Mouse (Mus musculus) forebrain, embryonic 13.5 days (tissue): ENCODE results near the gene Parg. TPM values are rescaled to one million over a fixed set of nuclear protein-coding genes. Genes with fewer than 3 reads are reported as not detected.
A peak's percentile ranks its signal among the peaks of the same experiment; 100 is the strongest.
"Not testable (repeated sequence)": the region's sequence is repeated elsewhere in the genome, so short reads cannot be mapped to it uniquely, and the experiment has no call there.

ENCODE experiments used
- ATAC-seq: fragments of 200-750 bp; cut with Nextera tagmentation; 2 replicates; pipeline ENCODE4 v1.8.0; 2017
- H3K27ac ChIP-seq: fragments of 300-500 bp; sonication (generic); 2 replicates; pipeline ENCODE4 v1.5.1; 2015; ENCODE audit warnings: inconsistent platforms, mild to moderate bottlenecking, moderate library complexity
- H3K27me3 ChIP-seq: fragments of 300-500 bp; sonication (generic); 2 replicates; pipeline ENCODE4 v1.6.1; 2015; ENCODE audit warnings: mild to moderate bottlenecking, inconsistent platforms
- H3K36me3 ChIP-seq: fragments of 300-500 bp; sonication (generic); 2 replicates; pipeline ENCODE4 v1.6.1; 2015; ENCODE audit warnings: mild to moderate bottlenecking, inconsistent platforms; ENCODE audit not compliant: poor library complexity, severe bottlenecking
- H3K4me1 ChIP-seq: fragments of 300-500 bp; sonication (generic); 2 replicates; pipeline ENCODE4 v1.6.1; 2015; ENCODE audit warnings: inconsistent platforms
- H3K4me2 ChIP-seq: fragments of 300-500 bp; sonication (generic); 2 replicates; pipeline ENCODE4 v1.6.1; 2015; ENCODE audit warnings: inconsistent platforms, mild to moderate bottlenecking, moderate library complexity
- H3K4me3 ChIP-seq: fragments of 300-500 bp; sonication (generic); 2 replicates; pipeline ENCODE4 v1.5.1; 2015; ENCODE audit warnings: mild to moderate bottlenecking, inconsistent platforms
- H3K9ac ChIP-seq: fragments of 300-500 bp; sonication (generic); 2 replicates; pipeline ENCODE4 v1.6.1; 2015; ENCODE audit warnings: mild to moderate bottlenecking, inconsistent platforms
- H3K9me3 ChIP-seq: fragments of 300-500 bp; sonication (generic); replicated peaks from 2 replicates; pipeline ENCODE4 v1.6.1; 2016; ENCODE audit warnings: inconsistent platforms
- WGBS: fragments of 180-500 bp; shearing (Covaris S2); methylation state at CpG from one replicate; pipeline ENCODE4 v1.1.7; 2015; 5-methylcytosine and 5-hydroxymethylcytosine counted together
- polyA plus RNA-seq: library from polyadenylated mRNA; unstranded; fragments of >200 nt; fragmentation: Nextera tagmentation; extraction: Ambion mirVana; gene quantifications from 2 replicates; pipeline ENCODE4 v1.2.1, GENCODE M21; 2015

Parg gene
- polyA plus RNA-seq, 1 experiment from 2014 or later = 36.6 TPM

DNA sequence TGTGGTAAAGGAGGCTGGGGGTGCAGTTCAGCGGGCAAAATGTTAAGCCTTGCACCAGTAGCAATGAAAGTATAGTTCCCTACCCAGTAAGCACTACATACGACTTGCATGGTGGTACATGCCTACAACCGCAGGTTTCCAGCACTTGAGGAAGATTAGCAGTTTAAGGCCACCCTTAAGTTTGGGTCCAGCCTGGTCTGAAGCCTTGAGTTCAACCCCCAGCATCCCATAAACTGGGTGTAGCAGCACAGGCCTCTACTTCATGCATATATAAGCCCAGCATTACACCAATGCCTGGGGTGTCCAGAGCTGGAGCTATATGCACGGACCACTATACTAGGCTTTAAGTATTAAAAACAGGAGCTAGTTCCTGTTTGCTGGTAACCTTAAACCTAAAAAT lies 17.9 kb upstream of the Parg start:
- Histone ChIP-seq H3K9ac (no peak overlapping the region), H3K9me3 (no peaks in the 10 kb centered on the region), H3K4me2 (no peak overlapping the region), H3K4me1 (no peaks in the 10 kb centered on the region), H3K36me3 (peaks cover 86% of the 10 kb centered on the region), H3K27ac (no peak overlapping the region), H3K27me3 (no peaks in the 10 kb centered on the region), H3K4me3 (no peak overlapping the region)
- no peak for ATAC-seq
- 97% methylated on average over 4 of the region's 4 CpGs for WGBS

GRCm38 (mm10) chr14:32190627-32191391 lies 10.9 kb upstream of the Parg start:
- 92% methylated on average over 6 of the region's 6 CpGs for WGBS
- peaks cover 71% of the 10 kb centered on the region for H3K36me3 ChIP-seq

GRCm38 (mm10) chr14:32191926-32192325 lies 9.8 kb upstream of the Parg start:
- Histone ChIP-seq H3K9ac (no peak overlapping the region), H3K9me3 (no peaks in the 10 kb centered on the region), H3K36me3 (peaks cover 67% of the 10 kb centered on the region), H3K4me3 (no peak overlapping the region), H3K4me2 (no peak overlapping the region), H3K27ac (no peak overlapping the region), H3K27me3 (no peaks in the 10 kb centered on the region), H3K4me1 (no peaks in the 10 kb centered on the region)
- ATAC-seq = no peak
- WGBS = 97% methylated on average over 5 of the region's 5 CpGs

More at GRCm38 (mm10) chr14:32190627-32191391, 10.9 kb upstream of the Parg start:
- Histone ChIP-seq H3K4me1 (no peaks in the 10 kb centered on the region), H3K9ac (no peak overlapping the region), H3K9me3 (no peaks in the 10 kb centered on the region), H3K27ac (no peak overlapping the region), H3K27me3 (no peaks in the 10 kb centered on the region), H3K4me3 (no peak overlapping the region), H3K4me2 (no peak overlapping the region)
- ATAC-seq = no peak

DNA sequence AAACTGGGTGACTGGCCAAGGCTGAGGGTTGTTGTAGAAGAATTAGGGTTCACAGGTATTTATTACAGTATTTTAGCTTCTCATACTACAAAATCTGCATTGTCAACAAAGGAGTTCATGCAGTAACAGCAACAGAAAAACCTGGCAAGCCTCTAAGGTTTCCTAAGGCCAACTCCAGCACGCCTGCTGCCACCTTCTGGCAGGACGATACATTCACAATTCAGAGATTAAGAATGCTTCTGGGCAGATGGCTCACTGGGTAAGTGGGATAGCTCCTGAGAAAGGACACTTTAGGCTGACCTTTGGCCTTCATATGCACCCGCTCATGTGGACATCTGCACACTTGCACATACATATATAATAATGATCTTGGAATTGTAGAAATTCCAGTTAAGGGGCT lies 9.3 kb upstream of the Parg start:
- Histone ChIP-seq H3K27ac (no peak overlapping the region), H3K36me3 (peaks cover 67% of the 10 kb centered on the region), H3K27me3 (no peaks in the 10 kb centered on the region), H3K9ac (no peak overlapping the region), H3K4me1 (no peaks in the 10 kb centered on the region), H3K4me2 (no peak overlapping the region), H3K9me3 (no peaks in the 10 kb centered on the region), H3K4me3 (no peak overlapping the region)
- ATAC-seq = no peak
- 52% methylated on average over 3 of the region's 3 CpGs for WGBS

GRCm38 (mm10) chr14:32193557-32193956 lies 8.2 kb upstream of the Parg start:
- not testable (repeated sequence) for H3K9ac ChIP-seq
- peaks cover 65% of the 10 kb centered on the region for H3K36me3 ChIP-seq

GRCm38 (mm10) chr14:32201354-32201753 lies 395 bp upstream of the Parg start:
- Histone ChIP-seq H3K4me1 (peaks cover 29% of the 10 kb centered on the region), H3K4me3 (peak overlapping the region; percentile 100), H3K27me3 (no peaks in the 10 kb centered on the region), H3K27ac (no peak overlapping the region), H3K9me3 (no peaks in the 10 kb centered on the region), H3K36me3 (peaks cover 34% of the 10 kb centered on the region), H3K4me2 (peak overlapping the region; percentile 73), H3K9ac (peak overlapping the region; percentile 96)
- ATAC-seq = peak; percentile 63
- WGBS = 0% methylated on average over 25 of the region's 26 CpGs

More at GRCm38 (mm10) chr14:32193557-32193956, 8.2 kb upstream of the Parg start:
- not testable (repeated sequence) for H3K4me2 ChIP-seq, H3K27ac ChIP-seq, H3K27me3 ChIP-seq, H3K9me3 ChIP-seq, H3K4me3 ChIP-seq, H3K4me1 ChIP-seq, ATAC-seq
- WGBS = 80% methylated on average over 5 of the region's 5 CpGs

GRCm38 (mm10) chr14:32226601-32227000 lies 24.9 kb downstream of the Parg start:
- Histone ChIP-seq H3K36me3 (peaks cover 6% of the 10 kb centered on the region), H3K9ac (no peak overlapping the region), H3K9me3 (no peaks in the 10 kb centered on the region), H3K27ac (no peak overlapping the region), H3K4me3 (no peak overlapping the region), H3K4me2 (no peak overlapping the region), H3K4me1 (no peaks in the 10 kb centered on the region), H3K27me3 (no peaks in the 10 kb centered on the region)
- ATAC-seq = no peak

GRCm38 (mm10) chr14:32228996-32229395 lies 27.2 kb downstream of the Parg start:
- H3K9me3 ChIP-seq = no peaks in the 10 kb centered on the region
- H3K27ac ChIP-seq = no peak overlapping the region
- no peak for ATAC-seq
- no peak overlapping the region for H3K4me2 ChIP-seq
- 0% methylated on average over 2 of the region's 2 CpGs for WGBS
- H3K4me1 ChIP-seq = no peaks in the 10 kb centered on the region
- no peaks in the 10 kb centered on the region for H3K27me3 ChIP-seq
- no peak overlapping the region for H3K9ac ChIP-seq
- H3K36me3 ChIP-seq = peaks cover 9% of the 10 kb centered on the region
- no peak overlapping the region for H3K4me3 ChIP-seq

- Histone ChIP-seq H3K4me3 (no peak overlapping the region), H3K27me3 (no peaks in the 10 kb centered on the region), H3K9me3 (no peaks in the 10 kb centered on the region), H3K4me2 (no peak overlapping the region), H3K4me1 (peaks cover 6% of the 10 kb centered on the region; the same call in 1 of the 2 replicates), H3K36me3 (peaks cover 38% of the 10 kb centered on the region), H3K27ac (no peak overlapping the region), H3K9ac (no peak overlapping the region)
- 81% methylated on average over 4 of the region's 4 CpGs for WGBS
- ATAC-seq = no peak
Measured at GRCm38 (mm10) chr14:32242401-32242800, 40.7 kb downstream of the Parg start.

DNA sequence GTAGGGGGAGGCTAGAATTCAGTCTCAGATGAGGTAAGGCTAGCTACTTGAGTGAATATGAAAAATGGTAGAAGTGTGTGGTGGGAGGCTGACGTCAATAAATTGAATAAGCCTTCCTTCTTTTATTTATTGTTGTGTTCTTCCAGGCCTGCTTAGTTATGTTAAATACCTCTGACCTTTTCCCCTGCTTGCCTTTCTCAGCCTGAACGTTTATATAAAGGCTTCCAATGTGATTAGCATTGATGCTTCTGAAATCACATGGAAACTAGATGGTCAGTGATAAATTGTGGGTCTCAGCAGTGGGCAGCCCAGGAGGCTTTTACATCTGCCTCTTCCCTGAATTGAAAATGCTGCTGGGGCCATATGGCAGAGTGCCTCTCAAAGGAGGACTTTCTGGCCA lies 44.3 kb downstream of the Parg start:
- Histone ChIP-seq H3K9ac (no peak overlapping the region), H3K4me1 (peaks cover 6% of the 10 kb centered on the region; the same call in 1 of the 2 replicates), H3K4me2 (no peak overlapping the region), H3K27ac (no peak overlapping the region), H3K9me3 (no peaks in the 10 kb centered on the region), H3K36me3 (peaks cover 22% of the 10 kb centered on the region), H3K4me3 (no peak overlapping the region), H3K27me3 (no peaks in the 10 kb centered on the region)
- 15% methylated on average over 2 of the region's 2 CpGs for WGBS
- ATAC-seq = no peak

GRCm38 (mm10) chr14:32249616-32250015 lies 47.9 kb downstream of the Parg start:
- 87% methylated on average over 6 of the region's 6 CpGs for WGBS
- Histone ChIP-seq H3K27me3 (no peaks in the 10 kb centered on the region), H3K4me2 (no peak overlapping the region), H3K27ac (no peak overlapping the region), H3K4me1 (peaks cover 6% of the 10 kb centered on the region; the same call in 1 of the 2 replicates), H3K36me3 (peaks cover 18% of the 10 kb centered on the region), H3K9ac (no peak overlapping the region), H3K4me3 (no peak overlapping the region), H3K9me3 (no peaks in the 10 kb centered on the region)
- no peak for ATAC-seq

GRCm38 (mm10) chr14:32260830-32261229 lies 59.1 kb downstream of the Parg start:
- H3K4me2 ChIP-seq = no peak overlapping the region
- H3K4me3 ChIP-seq = no peak overlapping the region
- H3K9me3 ChIP-seq = no peaks in the 10 kb centered on the region
- no peak for ATAC-seq
- WGBS = 77% methylated on average over 6 of the region's 6 CpGs
- H3K9ac ChIP-seq = no peak overlapping the region
- H3K36me3 ChIP-seq = peaks cover 39% of the 10 kb centered on the region
- no peaks in the 10 kb centered on the region for H3K27me3 ChIP-seq
- H3K4me1 ChIP-seq = no peaks in the 10 kb centered on the region
- no peak overlapping the region for H3K27ac ChIP-seq

- ATAC-seq = no peak
- WGBS = 89% methylated on average over 2 of the region's 2 CpGs
- no peaks in the 10 kb centered on the region for H3K27me3 ChIP-seq
- H3K36me3 ChIP-seq = peaks cover 39% of the 10 kb centered on the region
- no peaks in the 10 kb centered on the region for H3K4me1 ChIP-seq
- no peak overlapping the region for H3K4me2 ChIP-seq
- H3K27ac ChIP-seq = no peak overlapping the region
- H3K9ac ChIP-seq = no peak overlapping the region
- no peak overlapping the region for H3K4me3 ChIP-seq
- H3K9me3 ChIP-seq = no peaks in the 10 kb centered on the region
Measured at GRCm38 (mm10) chr14:32261741-32262140, 60.0 kb downstream of the Parg start.
